Mouse (Mus musculus): ENCODE data around the gene Camk2d. TPM values are rescaled to one million over a fixed set of nuclear protein-coding genes. Genes with fewer than 3 reads are reported as not detected.

Gene Camk2d
- polyA plus RNA-seq, 1 experiment, result 66.4 TPM

DNA sequence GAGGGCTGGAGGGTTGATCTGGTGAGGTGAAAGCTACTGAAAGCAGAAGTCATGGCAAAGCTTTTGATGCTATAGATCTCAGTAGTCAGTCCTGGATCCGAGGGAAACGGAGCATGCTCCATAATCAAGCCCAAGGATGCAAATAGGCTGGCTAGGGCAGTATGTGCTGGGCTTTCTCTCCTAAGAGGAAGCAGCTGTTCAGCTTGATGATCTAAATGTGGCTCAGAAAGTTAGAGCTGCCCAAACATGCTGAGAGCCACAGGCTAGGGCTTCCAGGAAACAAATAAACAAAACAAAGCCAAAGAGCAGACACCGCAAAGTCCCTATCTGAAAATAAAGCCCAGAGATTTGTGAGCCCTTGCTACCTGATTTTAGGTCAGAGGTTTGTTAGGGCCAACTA lies 201.7 kb downstream of the Camk2d start:
- H3K27ac ChIP-seq (ENCODE audit: insufficient read depth, low read length), result no peak overlapping the region
- TF ChIP-seq CTCF (IDR thresholded peaks at IDR 0.05; ENCODE audit: extremely low read depth, insufficient read depth, low read length) (no peak), POLR2A (IDR thresholded peaks at IDR 0.05; ENCODE audit: extremely low read depth, insufficient read depth, low read length) (no peak)
- no peaks in the 10 kb centered on the region for H3K4me1 ChIP-seq (ENCODE audit: control insufficient read depth, insufficient read depth, low read length)
- no peak overlapping the region for H3K4me3 ChIP-seq (ENCODE audit: insufficient read depth, low read length)

- H3K4me3 ChIP-seq (ENCODE audit: insufficient read depth, low read length), result no peak overlapping the region
- TF ChIP-seq POLR2A (IDR thresholded peaks at IDR 0.05; ENCODE audit: extremely low read depth, insufficient read depth, low read length), result no peak
- TF ChIP-seq CTCF (IDR thresholded peaks at IDR 0.05; ENCODE audit: extremely low read depth, insufficient read depth, low read length), result no peak
- H3K4me1 ChIP-seq (ENCODE audit: control insufficient read depth, insufficient read depth, low read length), result no peaks in the 10 kb centered on the region
- no peak overlapping the region for H3K27ac ChIP-seq (ENCODE audit: insufficient read depth, low read length)
These were observed 206.9 kb downstream of the Camk2d start for GRCm38 (mm10) chr3:126802988-126803387.

DNA sequence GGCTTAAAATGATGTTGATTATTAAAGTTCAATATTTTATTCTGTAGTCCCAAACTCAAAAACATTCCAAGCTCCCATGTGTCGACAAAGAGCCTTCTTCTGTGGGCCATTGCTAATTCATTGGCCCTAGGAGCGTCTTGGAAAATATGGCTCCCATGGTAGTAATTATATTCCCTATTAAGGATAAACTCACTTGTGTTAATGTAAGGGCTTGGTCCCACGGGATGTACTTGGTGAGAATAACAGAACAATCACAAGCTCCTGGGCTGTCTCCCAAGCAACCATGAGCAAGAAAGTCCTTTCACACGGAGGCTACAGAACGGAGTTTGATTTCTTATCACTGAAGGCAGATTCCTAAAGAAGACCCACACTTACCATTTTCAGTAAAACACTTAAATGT lies 208.9 kb downstream of the Camk2d start:
- Histone ChIP-seq H3K4me1 (ENCODE audit: control insufficient read depth, insufficient read depth, low read length) (no peaks in the 10 kb centered on the region), H3K27ac (ENCODE audit: insufficient read depth, low read length) (no peak overlapping the region), H3K4me3 (ENCODE audit: insufficient read depth, low read length) (no peak overlapping the region)
- no peak for TF ChIP-seq POLR2A (IDR thresholded peaks at IDR 0.05; ENCODE audit: extremely low read depth, insufficient read depth, low read length)
- no peak for TF ChIP-seq CTCF (IDR thresholded peaks at IDR 0.05; ENCODE audit: extremely low read depth, insufficient read depth, low read length)

- TF ChIP-seq POLR2A (IDR thresholded peaks at IDR 0.05; ENCODE audit: extremely low read depth, insufficient read depth, low read length) (no peak), CTCF (IDR thresholded peaks at IDR 0.05; ENCODE audit: extremely low read depth, insufficient read depth, low read length) (no peak)
- Histone ChIP-seq H3K27ac (ENCODE audit: insufficient read depth, low read length) (no peak overlapping the region), H3K4me3 (ENCODE audit: insufficient read depth, low read length) (no peak overlapping the region), H3K4me1 (ENCODE audit: control insufficient read depth, insufficient read depth, low read length) (no peaks in the 10 kb centered on the region)
These were observed 210.0 kb downstream of the Camk2d start for GRCm38 (mm10) chr3:126806145-126806544.

- H3K4me1 ChIP-seq (ENCODE audit: control insufficient read depth, insufficient read depth, low read length), result peaks cover 1% of the 10 kb centered on the region; the same call in 1 of the 2 replicates
- no peak overlapping the region for H3K27ac ChIP-seq (ENCODE audit: insufficient read depth, low read length)
- TF ChIP-seq CTCF (IDR thresholded peaks at IDR 0.05; ENCODE audit: extremely low read depth, insufficient read depth, low read length) (no peak), POLR2A (IDR thresholded peaks at IDR 0.05; ENCODE audit: extremely low read depth, insufficient read depth, low read length) (no peak)
- no peak overlapping the region for H3K4me3 ChIP-seq (ENCODE audit: insufficient read depth, low read length)
These were observed 213.8 kb downstream of the Camk2d start for GRCm38 (mm10) chr3:126809915-126810314.

DNA sequence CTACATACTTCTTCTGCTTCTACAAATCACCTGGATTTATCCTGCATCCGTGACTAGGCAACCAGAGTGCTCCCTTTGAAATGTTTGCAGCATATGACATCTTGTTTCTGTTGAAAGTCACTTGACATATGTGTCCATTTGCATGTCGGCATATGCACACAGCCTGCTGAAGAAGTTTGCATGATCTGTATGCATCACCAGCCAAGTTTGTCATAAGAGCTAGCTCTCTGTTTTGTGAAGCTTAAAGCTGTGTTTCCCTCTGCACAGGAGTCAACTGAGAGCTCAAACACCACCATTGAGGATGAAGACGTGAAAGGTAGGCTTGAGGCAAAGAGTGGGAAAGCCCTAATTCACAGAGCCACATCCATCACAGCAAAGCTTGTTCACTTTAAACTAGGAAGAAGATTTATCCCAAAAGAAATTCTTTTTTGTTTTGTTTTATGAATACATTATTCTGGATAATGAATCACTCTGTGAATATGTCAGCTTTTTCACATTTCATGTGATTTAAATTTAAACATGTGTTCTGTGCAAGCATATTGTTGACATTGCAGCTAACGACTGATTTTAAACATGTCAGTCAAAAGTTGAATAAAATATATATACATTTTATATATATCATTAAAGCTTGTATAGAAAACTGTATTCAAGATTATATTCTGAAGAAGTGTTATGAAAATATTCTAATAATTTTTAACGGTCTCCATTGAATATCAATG lies 214.4 kb downstream of the Camk2d start:
- no peak for TF ChIP-seq CTCF (IDR thresholded peaks at IDR 0.05; ENCODE audit: extremely low read depth, insufficient read depth, low read length)
- TF ChIP-seq POLR2A (IDR thresholded peaks at IDR 0.05; ENCODE audit: extremely low read depth, insufficient read depth, low read length), result no peak
- Histone ChIP-seq H3K4me1 (ENCODE audit: control insufficient read depth, insufficient read depth, low read length) (peaks cover 1% of the 10 kb centered on the region; the same call in 1 of the 2 replicates), H3K4me3 (ENCODE audit: insufficient read depth, low read length) (no peak overlapping the region), H3K27ac (ENCODE audit: insufficient read depth, low read length) (no peak overlapping the region)

- no peak for TF ChIP-seq POLR2A (IDR thresholded peaks at IDR 0.05; ENCODE audit: extremely low read depth, insufficient read depth, low read length)
- TF ChIP-seq CTCF (IDR thresholded peaks at IDR 0.05; ENCODE audit: extremely low read depth, insufficient read depth, low read length), result no peak
These were observed 215.5 kb downstream of the Camk2d start for GRCm38 (mm10) chr3:126811646-126812045.

DNA sequence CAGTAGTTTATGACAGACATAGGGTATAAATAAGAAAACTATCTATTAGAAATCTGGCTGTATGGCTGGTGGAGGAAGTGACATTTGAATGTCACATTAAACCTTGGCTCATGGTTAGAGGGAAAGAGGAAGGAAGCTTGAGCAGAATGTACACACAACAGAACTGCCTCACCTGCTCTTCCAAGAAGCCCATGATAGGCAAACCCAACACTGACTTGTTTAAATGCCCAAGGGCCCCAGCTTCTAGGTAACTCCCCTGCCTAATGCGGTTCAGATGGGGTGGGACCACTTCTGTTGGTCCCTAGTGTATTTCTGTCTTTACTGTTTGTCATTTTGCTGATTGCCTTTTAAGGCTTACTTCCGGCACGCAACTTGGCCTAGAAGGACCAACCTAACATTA lies 226.3 kb downstream of the Camk2d start:
- Histone ChIP-seq H3K4me3 (ENCODE audit: insufficient read depth, low read length) (no peak overlapping the region), H3K27ac (ENCODE audit: insufficient read depth, low read length) (no peak overlapping the region), H3K4me1 (ENCODE audit: control insufficient read depth, insufficient read depth, low read length) (no peaks in the 10 kb centered on the region)
- TF ChIP-seq CTCF (IDR thresholded peaks at IDR 0.05; ENCODE audit: extremely low read depth, insufficient read depth, low read length) (no peak), POLR2A (IDR thresholded peaks at IDR 0.05; ENCODE audit: extremely low read depth, insufficient read depth, low read length) (no peak)

More at GRCm38 (mm10) chr3:126811646-126812045, 215.5 kb downstream of the Camk2d start:
- no peak overlapping the region for H3K27ac ChIP-seq (ENCODE audit: insufficient read depth, low read length)
- peaks cover 1% of the 10 kb centered on the region; the same call in 1 of the 2 replicates for H3K4me1 ChIP-seq (ENCODE audit: control insufficient read depth, insufficient read depth, low read length)
- H3K4me3 ChIP-seq (ENCODE audit: insufficient read depth, low read length), result no peak overlapping the region

- TF ChIP-seq CTCF (IDR thresholded peaks at IDR 0.05; ENCODE audit: extremely low read depth, insufficient read depth, low read length), result no peak
- no peak for TF ChIP-seq POLR2A (IDR thresholded peaks at IDR 0.05; ENCODE audit: extremely low read depth, insufficient read depth, low read length)
These were observed 228.8 kb downstream of the Camk2d start for GRCm38 (mm10) chr3:126824930-126825329.

GRCm38 (mm10) chr3:126826172-126826571 lies 230.1 kb downstream of the Camk2d start:
- H3K27ac ChIP-seq (ENCODE audit: insufficient read depth, low read length), result no peak overlapping the region
- no peak for TF ChIP-seq POLR2A (IDR thresholded peaks at IDR 0.05; ENCODE audit: extremely low read depth, insufficient read depth, low read length)
- TF ChIP-seq CTCF (IDR thresholded peaks at IDR 0.05; ENCODE audit: extremely low read depth, insufficient read depth, low read length), result no peak

More at GRCm38 (mm10) chr3:126824930-126825329, 228.8 kb downstream of the Camk2d start:
- Histone ChIP-seq H3K4me1 (ENCODE audit: control insufficient read depth, insufficient read depth, low read length) (no peaks in the 10 kb centered on the region), H3K4me3 (ENCODE audit: insufficient read depth, low read length) (no peak overlapping the region), H3K27ac (ENCODE audit: insufficient read depth, low read length) (no peak overlapping the region)

More at GRCm38 (mm10) chr3:126826172-126826571, 230.1 kb downstream of the Camk2d start:
- H3K4me3 ChIP-seq (ENCODE audit: insufficient read depth, low read length), result no peak overlapping the region
- no peaks in the 10 kb centered on the region for H3K4me1 ChIP-seq (ENCODE audit: control insufficient read depth, insufficient read depth, low read length)

All from cortical plate, adult 2 months (tissue).